Mouse (Mus musculus) hindbrain, embryonic 10.5 days (tissue): ENCODE data around the gene Arfgef2. TPM values are rescaled to one million over a fixed set of nuclear protein-coding genes. Genes with fewer than 3 reads are reported as not detected.

Experiments
- DNase-seq: peaks from one replicate; pipeline ENCODE4 v3.0.0-alpha.2; 2017; ENCODE audit warnings: low spot score
- H3K27ac ChIP-seq: fragments of 300-500 bp; sonication (generic); 2 replicates; pipeline ENCODE4 v1.5.1; 2016; ENCODE audit warnings: mild to moderate bottlenecking, moderate library complexity
- H3K27me3 ChIP-seq: fragments of 300-500 bp; sonication (generic); 2 replicates; pipeline ENCODE4 v1.6.1; 2016; ENCODE audit warnings: mild to moderate bottlenecking; ENCODE audit not compliant: poor library complexity, insufficient read depth, severe bottlenecking
- H3K36me3 ChIP-seq: fragments of 300-500 bp; sonication (generic); 2 replicates; pipeline ENCODE4 v1.6.1; 2016; ENCODE audit warnings: mild to moderate bottlenecking, moderate library complexity
- H3K4me1 ChIP-seq: fragments of 300-500 bp; sonication (generic); replicated peaks from 2 replicates; pipeline ENCODE4 v1.6.1; 2016; ENCODE audit warnings: mild to moderate bottlenecking
- H3K4me3 ChIP-seq: fragments of 300-500 bp; sonication (generic); 2 replicates; pipeline ENCODE4 v1.5.1; 2016; ENCODE audit warnings: mild to moderate bottlenecking, moderate library complexity
- H3K9me3 ChIP-seq: fragments of 300-500 bp; sonication (generic); 2 replicates; pipeline ENCODE4 v1.6.1; 2016; ENCODE audit warnings: mild to moderate bottlenecking, moderate library complexity
- WGBS: fragments of 180-500 bp; shearing (Covaris S2); methylation state at CpG from one replicate; pipeline ENCODE4 v1.1.7; 2016; 5-methylcytosine and 5-hydroxymethylcytosine counted together
- polyA plus RNA-seq: library from polyadenylated mRNA; unstranded; fragments of >200 nt; fragmentation: Nextera tagmentation; extraction: Ambion mirVana; gene quantifications from 2 replicates; pipeline ENCODE4 v1.2.1, GENCODE M21; 2016

Arfgef2 gene
- polyA plus RNA-seq, 1 experiment from 2014 or later: 4.9 TPM

DNA sequence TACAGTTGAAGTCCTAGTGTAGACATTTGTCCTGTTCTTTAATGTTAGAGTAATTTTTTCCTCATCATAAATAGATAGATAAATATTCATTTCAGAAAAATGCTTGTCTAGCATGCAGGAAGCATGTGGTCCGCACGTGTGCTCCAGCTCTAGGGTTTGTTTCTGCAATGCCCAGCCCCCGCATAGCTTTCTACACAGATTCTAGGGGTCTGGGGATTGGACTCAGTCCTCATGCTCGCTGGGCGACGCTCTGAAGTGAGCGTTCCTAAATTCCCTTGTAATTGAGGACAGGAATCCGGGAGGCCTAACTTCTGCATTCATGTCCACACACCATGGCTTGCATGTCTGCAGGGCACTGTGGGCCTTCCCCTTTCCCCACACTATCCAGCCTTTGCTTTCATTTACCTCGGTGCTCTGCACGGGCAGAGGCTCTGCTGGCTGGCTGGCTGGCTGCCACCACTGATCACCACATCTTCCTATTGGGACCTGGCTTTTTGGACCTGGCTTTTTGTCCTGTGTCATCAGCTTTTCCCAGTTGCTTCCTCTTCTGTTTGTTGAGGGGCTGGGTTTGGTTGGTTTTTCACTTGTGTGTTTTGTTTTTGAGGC, 69.4 kb downstream of the Arfgef2 start:
- Histone ChIP-seq H3K4me1 (no peaks in the 10 kb centered on the region), H3K4me3 (no peak overlapping the region), H3K36me3 (peaks cover 84% of the 10 kb centered on the region), H3K9me3 (no peaks in the 10 kb centered on the region), H3K27me3 (no peaks in the 10 kb centered on the region), H3K27ac (no peak overlapping the region)
- DNase-seq: no peak
- 84% methylated on average over 10 of the region's 10 CpGs for WGBS

DNA sequence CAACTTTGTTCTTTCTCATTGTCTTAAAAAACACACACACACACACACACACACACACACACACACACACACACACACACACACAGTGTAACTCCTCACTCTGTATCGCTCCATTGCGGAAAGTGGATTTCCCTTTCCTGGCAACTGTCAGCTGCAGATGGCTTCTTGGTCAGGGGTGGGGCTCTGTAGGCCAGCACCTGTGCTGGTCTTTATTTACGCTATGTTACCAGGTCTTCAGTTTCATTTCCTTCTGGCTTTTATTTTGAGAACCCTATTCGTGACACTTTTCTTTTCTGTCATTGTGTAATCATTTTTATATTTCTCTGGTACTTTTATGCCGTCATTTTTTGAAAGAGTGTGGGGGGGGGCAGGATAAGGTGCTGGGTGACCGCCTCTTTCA, 70.2 kb downstream of the Arfgef2 start:
- H3K9me3 ChIP-seq: no peaks in the 10 kb centered on the region
- H3K27me3 ChIP-seq: no peaks in the 10 kb centered on the region
- H3K27ac ChIP-seq: no peak overlapping the region
- H3K36me3 ChIP-seq: peaks cover 80% of the 10 kb centered on the region
- no peak for DNase-seq
- no peak overlapping the region for H3K4me3 ChIP-seq
- H3K4me1 ChIP-seq: no peaks in the 10 kb centered on the region
- WGBS: 91% methylated on average over 6 of the region's 6 CpGs

DNA sequence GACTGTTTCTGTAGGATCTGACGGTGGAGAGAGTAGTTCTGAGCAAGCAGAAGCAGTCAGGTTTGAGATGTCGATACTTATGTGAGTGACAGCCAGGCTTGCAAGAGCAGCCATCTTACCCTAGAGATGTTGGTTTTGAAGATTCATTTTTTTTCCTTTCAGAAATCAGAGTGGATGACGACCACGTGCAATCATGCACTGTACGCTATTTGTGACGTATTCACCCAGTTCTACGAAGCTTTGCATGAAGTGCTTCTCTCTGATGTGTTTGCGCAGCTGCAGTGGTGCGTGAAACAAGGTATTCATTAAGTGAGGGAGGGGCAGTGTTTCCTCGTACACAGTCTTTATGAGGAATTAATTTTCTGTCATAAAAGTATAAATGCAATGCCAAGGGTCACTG, 70.9 kb downstream of the Arfgef2 start:
- Histone ChIP-seq H3K4me3 (no peak overlapping the region), H3K27me3 (no peaks in the 10 kb centered on the region), H3K4me1 (no peaks in the 10 kb centered on the region), H3K27ac (no peak overlapping the region), H3K9me3 (no peaks in the 10 kb centered on the region), H3K36me3 (peaks cover 80% of the 10 kb centered on the region)
- no peak for DNase-seq
- 92% methylated on average over 10 of the region's 10 CpGs for WGBS

DNA sequence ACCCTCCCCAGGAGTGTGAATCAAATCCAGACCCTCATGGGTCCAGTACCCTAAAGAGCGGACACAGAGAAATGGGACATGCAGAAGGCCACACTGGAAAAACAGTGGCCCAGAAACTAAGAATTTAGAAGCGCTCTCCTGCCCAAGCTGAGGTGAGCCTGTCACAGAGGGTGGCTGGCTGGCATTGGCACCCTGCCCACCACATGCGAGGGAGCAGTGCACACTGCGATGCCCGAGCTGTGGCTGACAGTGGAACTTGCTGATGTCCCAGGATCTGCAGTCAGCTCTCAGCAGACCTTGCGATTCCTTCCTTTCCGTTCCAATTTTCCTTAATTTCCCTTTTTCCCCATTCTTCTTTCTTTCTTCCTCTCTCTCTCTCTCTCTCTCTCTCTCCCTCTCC, 79.7 kb downstream of the Arfgef2 start:
- no peaks in the 10 kb centered on the region for H3K9me3 ChIP-seq
- H3K27me3 ChIP-seq: no peaks in the 10 kb centered on the region
- 94% methylated on average over 7 of the region's 7 CpGs for WGBS
- H3K36me3 ChIP-seq: peaks cover 31% of the 10 kb centered on the region
- peaks cover 3% of the 10 kb centered on the region; the same call in 1 of the 2 replicates for H3K4me1 ChIP-seq
- H3K4me3 ChIP-seq: no peak overlapping the region
- DNase-seq: no peak
- no peak overlapping the region for H3K27ac ChIP-seq

DNA sequence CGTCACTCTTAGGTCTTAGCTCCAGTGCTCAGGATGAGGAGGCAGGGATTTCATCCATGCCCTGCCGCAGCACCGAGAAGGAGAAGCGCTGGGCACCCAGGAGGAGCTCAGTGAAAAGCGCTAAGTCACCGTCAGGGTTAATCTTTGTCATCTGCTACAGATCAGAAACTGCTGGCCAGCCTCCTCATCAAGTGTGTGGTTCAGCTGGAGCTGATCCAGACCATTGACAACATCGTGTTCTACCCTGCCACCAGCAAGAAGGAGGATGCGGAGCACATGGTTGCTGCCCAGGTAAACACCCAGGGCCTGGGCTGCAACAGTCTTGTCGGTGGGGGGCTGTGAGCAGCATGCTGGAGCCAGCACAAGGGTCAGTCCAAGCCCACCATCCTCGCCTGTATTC, 80.2 kb downstream of the Arfgef2 start:
- no peaks in the 10 kb centered on the region for H3K9me3 ChIP-seq
- peaks cover 34% of the 10 kb centered on the region for H3K36me3 ChIP-seq
- 72% methylated on average over 10 of the region's 10 CpGs for WGBS
- no peak overlapping the region for H3K4me3 ChIP-seq
- no peak for DNase-seq
- H3K27me3 ChIP-seq: no peaks in the 10 kb centered on the region
- no peak overlapping the region for H3K27ac ChIP-seq
- peaks cover 3% of the 10 kb centered on the region; the same call in 1 of the 2 replicates for H3K4me1 ChIP-seq

DNA sequence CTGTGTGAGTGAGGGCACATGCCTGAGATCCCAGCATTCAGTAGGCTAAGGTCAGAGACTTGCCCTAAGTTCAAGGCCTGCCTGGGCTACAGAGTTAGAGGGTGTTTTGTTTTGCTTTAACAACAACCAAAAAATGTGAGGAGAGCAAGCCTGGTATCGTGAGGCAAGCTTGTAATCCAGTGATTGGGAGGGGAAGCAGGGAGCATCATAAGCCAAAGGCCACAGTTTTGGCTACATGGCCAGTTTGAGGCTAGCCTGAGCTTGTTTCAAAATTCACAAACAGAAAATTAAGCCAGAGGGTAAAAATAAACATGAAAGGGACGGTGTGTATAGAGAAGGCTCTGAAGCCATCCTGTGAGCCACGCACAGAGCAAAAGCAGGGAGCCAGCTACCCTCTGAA, 80.8 kb downstream of the Arfgef2 start:
- Histone ChIP-seq H3K9me3 (no peaks in the 10 kb centered on the region), H3K27me3 (no peaks in the 10 kb centered on the region), H3K36me3 (peaks cover 28% of the 10 kb centered on the region), H3K4me3 (no peak overlapping the region), H3K4me1 (peaks cover 3% of the 10 kb centered on the region; the same call in 1 of the 2 replicates), H3K27ac (0 out of 2 replicates have a peak overlapping the region, but pooled peaks have one; percentile 3)
- WGBS: 90% methylated on average over 3 of the region's 3 CpGs
- DNase-seq: no peak

DNA sequence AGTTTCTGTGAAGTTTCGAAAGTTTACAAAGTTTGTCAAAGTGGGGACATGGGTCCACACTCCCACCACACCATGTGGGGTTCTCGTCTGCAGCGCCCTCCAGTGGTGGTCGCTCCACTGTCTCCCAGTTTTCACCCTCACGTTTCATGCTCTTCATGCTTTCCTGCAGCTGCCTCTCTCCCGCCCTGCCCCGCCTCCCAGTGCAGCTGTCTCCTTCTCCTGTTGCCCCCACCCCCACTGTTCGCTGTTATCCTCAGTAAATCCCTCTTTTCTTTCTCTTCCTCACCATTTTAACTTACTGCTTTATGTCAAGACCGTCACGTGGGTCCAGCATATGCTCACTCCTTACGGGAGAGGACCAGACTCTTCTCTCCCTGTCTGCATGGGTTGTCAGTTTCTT, 82.4 kb downstream of the Arfgef2 start:
- no peak overlapping the region for H3K4me3 ChIP-seq
- H3K27me3 ChIP-seq: no peaks in the 10 kb centered on the region
- peaks cover 33% of the 10 kb centered on the region for H3K36me3 ChIP-seq
- WGBS: 35% methylated on average over 11 of the region's 11 CpGs
- H3K27ac ChIP-seq: no peak overlapping the region
- peak; percentile 10 for DNase-seq
- H3K4me1 ChIP-seq: peaks cover 3% of the 10 kb centered on the region; the same call in 1 of the 2 replicates
- H3K9me3 ChIP-seq: no peaks in the 10 kb centered on the region

DNA sequence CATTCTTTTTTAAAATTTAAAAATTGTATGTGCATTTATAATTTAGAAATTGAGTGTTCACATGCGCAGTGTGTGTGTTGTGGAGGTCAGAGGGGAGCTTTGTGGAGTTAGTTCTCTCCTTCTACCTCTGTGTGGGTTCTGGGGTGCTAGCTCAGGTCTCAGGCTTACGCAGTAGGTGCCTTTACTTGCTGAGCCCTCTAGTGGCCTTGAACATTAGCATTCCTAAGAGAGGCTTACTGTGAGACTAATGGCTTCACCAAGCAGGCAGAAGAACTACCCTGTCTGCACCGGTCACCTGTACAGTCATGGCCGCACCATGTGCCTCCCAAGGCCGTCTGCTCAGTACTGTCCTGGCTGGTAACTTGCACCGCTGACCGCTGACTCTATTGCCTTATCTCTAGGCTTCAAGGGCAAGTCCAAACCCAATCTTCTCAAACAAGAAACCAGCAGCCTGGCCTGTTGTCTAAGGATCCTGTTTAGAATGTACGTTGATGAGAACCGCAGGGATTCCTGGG, 86.0 kb downstream of the Arfgef2 start:
- H3K4me1 ChIP-seq: peaks cover 3% of the 10 kb centered on the region; the same call in 1 of the 2 replicates
- DNase-seq: no peak
- H3K27me3 ChIP-seq: no peaks in the 10 kb centered on the region
- WGBS: 74% methylated on average over 9 of the region's 9 CpGs
- H3K4me3 ChIP-seq: no peak overlapping the region
- H3K27ac ChIP-seq: no peak overlapping the region
- H3K9me3 ChIP-seq: no peaks in the 10 kb centered on the region
- H3K36me3 ChIP-seq: peaks cover 42% of the 10 kb centered on the region

DNA sequence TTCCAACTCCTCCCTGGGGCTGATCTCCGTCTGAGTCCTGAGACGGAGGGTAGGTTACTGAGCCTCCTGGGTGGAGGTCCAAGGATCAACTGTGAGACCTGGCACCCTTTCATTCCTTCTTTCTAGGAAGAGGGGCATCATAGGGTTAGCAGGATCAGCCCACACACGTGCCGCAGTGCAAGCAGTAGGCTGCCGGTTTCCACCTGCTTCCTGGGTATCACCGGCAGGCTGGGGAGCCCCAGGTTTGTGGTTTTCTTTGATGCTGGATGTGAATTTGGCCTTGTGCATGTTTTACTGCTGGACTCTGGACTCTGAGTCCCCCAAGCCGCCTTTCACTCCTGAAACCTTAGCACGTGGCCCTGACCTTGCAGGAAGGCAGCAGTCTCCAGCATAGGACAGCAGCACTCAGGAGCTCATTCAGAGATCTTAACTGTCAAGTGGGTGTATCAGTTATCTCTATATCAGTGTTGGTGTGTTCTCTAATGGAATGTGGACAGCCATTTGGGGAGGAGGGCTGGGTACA, 86.8 kb downstream of the Arfgef2 start:
- H3K36me3 ChIP-seq: peaks cover 40% of the 10 kb centered on the region
- no peak overlapping the region for H3K27ac ChIP-seq
- no peak for DNase-seq
- WGBS: 90% methylated on average over 8 of the region's 8 CpGs
- H3K4me3 ChIP-seq: no peak overlapping the region
- peaks cover 3% of the 10 kb centered on the region; the same call in 1 of the 2 replicates for H3K4me1 ChIP-seq
- H3K27me3 ChIP-seq: no peaks in the 10 kb centered on the region
- H3K9me3 ChIP-seq: no peaks in the 10 kb centered on the region

DNA sequence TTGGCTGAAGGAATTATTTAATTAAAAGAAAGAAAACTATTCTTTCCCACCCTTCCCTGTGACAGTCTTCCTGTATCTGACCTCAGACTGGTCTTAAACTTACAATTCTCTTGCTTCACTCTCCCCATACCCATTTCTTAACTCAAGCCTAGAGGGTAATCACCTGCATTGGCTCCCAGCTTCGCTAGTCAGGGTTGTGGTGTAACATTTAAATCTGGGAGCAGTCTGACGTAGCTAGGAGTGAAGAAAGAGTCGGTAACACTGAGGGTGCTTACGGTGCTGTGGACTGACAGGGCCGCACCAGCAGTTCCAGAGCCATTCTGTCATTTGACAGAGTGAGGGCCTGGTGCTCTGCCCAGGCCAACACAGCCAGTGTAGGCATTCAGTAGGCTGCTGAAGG, 87.6 kb downstream of the Arfgef2 start:
- no peak for DNase-seq
- Histone ChIP-seq H3K36me3 (peaks cover 40% of the 10 kb centered on the region), H3K27ac (no peak overlapping the region), H3K4me3 (no peak overlapping the region), H3K9me3 (no peaks in the 10 kb centered on the region), H3K4me1 (no peaks in the 10 kb centered on the region), H3K27me3 (no peaks in the 10 kb centered on the region)
- 91% methylated on average over 5 of the region's 5 CpGs for WGBS

DNA sequence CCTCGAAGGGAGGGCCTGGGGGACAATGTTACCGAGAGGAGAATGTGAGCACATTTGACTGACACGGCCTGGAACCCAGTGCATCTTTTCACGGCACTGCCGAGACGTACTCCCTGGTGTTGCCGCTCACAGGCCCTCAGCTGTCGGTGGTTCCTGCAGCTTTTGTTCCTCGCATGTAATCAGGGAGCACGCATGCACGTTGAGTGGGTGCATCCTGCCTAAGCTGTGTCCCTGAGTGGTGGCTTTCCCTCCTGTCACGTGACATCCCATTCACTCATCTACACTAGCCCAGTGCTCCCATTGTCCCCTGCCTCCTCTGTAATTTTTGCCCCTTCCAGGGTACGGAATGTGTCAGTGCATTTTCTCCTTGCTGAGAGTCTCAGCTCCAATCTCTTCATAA, 91.0 kb downstream of the Arfgef2 start:
- Histone ChIP-seq H3K9me3 (no peaks in the 10 kb centered on the region), H3K36me3 (peaks cover 34% of the 10 kb centered on the region), H3K27me3 (no peaks in the 10 kb centered on the region), H3K27ac (no peak overlapping the region), H3K4me1 (no peaks in the 10 kb centered on the region), H3K4me3 (no peak overlapping the region)
- WGBS: 82% methylated on average over 13 of the region's 13 CpGs
- DNase-seq: no peak

DNA sequence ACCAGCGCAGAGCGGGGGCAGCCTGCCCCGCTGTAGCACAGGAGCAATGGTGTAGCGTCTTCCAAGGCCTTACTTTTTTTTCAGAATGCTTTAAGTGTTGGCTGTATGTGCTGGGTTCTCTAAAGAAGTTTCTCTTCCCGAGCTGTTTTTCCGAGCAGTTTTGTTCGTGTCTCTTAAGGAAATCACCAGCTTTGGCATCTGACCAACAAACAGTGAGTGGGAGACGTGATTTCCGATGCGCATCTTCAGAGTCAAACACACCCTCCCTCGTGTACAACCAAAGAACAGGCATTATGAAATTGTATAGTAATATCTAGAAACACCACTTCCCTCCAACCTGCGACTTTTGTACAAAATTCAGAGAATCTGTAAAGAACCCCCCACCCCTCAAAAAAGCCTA, 91.6 kb downstream of the Arfgef2 start:
- Histone ChIP-seq H3K4me1 (no peaks in the 10 kb centered on the region), H3K4me3 (no peak overlapping the region), H3K9me3 (no peaks in the 10 kb centered on the region), H3K27me3 (no peaks in the 10 kb centered on the region), H3K27ac (no peak overlapping the region), H3K36me3 (peaks cover 28% of the 10 kb centered on the region)
- no peak for DNase-seq
- 93% methylated on average over 12 of the region's 12 CpGs for WGBS

DNA sequence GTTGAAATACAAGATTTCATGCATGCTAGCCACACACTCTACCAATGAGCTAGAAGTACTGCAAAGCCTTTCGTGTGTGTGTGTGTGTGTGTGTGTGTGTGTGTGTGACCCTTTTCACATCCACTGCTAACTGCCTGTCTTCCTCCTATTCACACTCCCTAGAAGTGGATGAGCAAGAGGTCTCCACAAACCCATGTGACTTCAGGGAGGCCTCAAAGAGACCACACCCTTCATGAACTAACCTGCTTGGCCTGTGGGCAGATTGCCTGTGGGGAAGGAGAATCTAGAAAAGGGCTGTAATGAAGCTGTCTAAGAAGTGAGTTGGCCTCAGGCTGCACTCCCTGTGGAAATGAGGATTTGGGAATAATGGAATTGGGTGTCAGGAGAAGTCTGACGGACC, 93.8 kb downstream of the Arfgef2 start:
- Histone ChIP-seq H3K27ac (no peak overlapping the region), H3K9me3 (no peaks in the 10 kb centered on the region), H3K4me1 (no peaks in the 10 kb centered on the region), H3K27me3 (no peaks in the 10 kb centered on the region), H3K4me3 (no peak overlapping the region), H3K36me3 (peaks cover 9% of the 10 kb centered on the region)
- DNase-seq: no peak
- WGBS: 78% methylated on average over 2 of the region's 2 CpGs
